Mouse (Mus musculus) heart, adult 8-10 months (tissue): ENCODE measurements around the gene Wdr86. TPM values are rescaled to one million over a fixed set of nuclear protein-coding genes. Genes with fewer than 3 reads are reported as not detected.
A peak's percentile ranks its signal among the peaks of the same experiment; 100 is the strongest.

ENCODE experiments used
- DNase-seq: peaks from one replicate; pipeline ENCODE4 v3.0.0; 2022; ENCODE audit warnings: low spot score
- total RNA-seq, 4 experiments: library from RNA; stranded (reverse); gene quantifications; 2 replicates each; pipeline ENCODE4 v1.2.4; 2022

The Wdr86 gene
- total RNA-seq, 4 experiments from 2014 or later, result 0.16 to 1.2 (median 0.60) TPM

DNA sequence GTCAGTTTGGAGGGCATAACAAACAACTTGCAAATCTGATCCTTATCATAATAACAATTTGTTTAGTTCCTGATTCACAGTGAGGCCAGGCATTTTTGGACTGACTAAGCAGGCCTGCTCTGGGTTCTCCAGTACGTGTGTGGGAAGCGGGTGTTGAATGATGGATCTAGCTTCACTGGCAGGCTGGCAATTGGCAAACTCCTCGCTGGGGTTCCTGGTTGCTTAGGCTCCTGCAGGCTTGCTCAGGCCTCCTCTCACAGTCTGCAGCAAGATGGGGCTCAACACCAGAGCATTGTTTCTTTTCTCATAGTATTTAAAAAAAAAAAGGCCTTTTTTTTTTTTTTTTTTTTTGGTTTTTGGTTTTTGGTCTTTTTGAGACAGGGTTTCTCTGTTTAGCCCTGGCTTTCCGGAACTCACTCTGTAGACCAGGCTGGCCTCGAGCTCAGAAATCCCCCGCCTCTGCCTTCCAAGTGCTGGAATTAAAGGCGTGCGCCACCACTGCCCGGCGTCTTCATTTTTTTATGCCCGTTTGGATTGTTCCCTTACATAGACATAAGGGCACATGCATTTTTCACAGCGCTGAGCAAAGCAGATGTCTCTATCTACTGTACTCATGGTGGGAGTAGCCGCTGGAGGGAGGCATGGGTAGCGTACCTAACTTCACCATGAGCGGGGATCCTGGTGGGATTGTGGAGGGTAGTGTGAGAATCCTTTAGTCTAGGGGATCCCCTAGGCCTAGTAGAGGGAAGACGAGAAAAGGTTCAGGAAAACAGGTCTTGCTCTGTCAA lies 45.8 kb downstream of the Wdr86 start:
- peak; percentile 13 for DNase-seq

DNA sequence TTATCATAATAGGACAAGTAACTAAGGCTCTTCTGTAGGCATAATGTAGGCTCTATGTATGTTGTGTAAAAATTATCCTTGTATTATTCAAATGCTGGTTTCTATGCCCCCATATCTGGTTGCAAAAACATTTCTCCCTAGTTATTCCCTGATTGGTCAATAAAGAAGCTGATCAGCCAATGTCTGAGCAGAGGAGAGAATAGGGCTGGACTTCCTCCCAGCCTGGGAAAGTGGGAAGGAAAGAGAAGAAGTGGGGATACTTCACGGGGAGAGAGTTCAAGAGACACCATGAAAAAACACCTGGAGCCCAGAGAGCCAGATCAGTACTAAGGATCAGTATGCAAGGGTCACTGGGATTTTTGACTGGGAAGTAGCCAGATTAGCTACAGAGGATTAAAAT lies 49.1 kb downstream of the Wdr86 start:
- no peak for DNase-seq

DNA sequence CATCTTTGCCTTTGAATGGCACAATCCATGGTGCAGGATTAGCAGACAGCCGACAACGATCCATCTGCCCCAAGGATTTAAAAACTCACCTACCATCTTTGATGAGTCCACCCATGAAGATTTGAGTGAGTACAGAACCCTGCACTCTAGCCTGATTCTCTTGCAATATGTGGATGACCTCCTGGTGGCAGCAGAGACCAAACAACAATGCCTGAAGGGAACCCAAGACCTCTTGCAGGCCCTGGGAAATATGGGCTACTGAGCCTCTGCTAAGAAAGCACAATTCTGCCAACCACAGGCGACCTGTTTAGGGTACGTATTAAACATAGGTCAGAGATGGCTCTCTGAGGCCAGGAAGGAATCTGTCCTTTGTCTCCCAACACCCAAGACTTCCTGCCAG lies 56.3 kb downstream of the Wdr86 start:
- DNase-seq, result peak; percentile 83

Other genes starting within 250 kb of the Wdr86 start
- not detected for gene Gbx1, start 203.5 kb downstream of the Wdr86 start, total RNA-seq
- gene Asb10, start 189.7 kb downstream of the Wdr86 start, total RNA-seq, result 100 to 1,000 TPM in 2 of 4 experiments, 10 to 100 TPM in 2; 97.3 to 112 (median 103) TPM
- gene 4931409K22Rik, start 173.9 kb downstream of the Wdr86 start, total RNA-seq, result not detected
- gene Abcf2, start 153.3 kb downstream of the Wdr86 start, total RNA-seq, result 10 to 100 TPM; 53.6 to 60.6 (median 56.2) TPM
- 1 to 10 TPM; 7.4 to 9.5 (median 7.7) TPM for gene Chpf2, start 144.0 kb downstream of the Wdr86 start, total RNA-seq
- gene Smarcd3, start 106.3 kb downstream of the Wdr86 start, total RNA-seq, result 10 to 100 TPM; 56.8 to 62.6 (median 60.6) TPM
- gene Nub1, start 45.2 kb downstream of the Wdr86 start, total RNA-seq, result 10 to 100 TPM; 33.1 to 45.6 (median 36.7) TPM
- gene Crygn, start 27.3 kb upstream of the Wdr86 start, total RNA-seq, result not detected
- 10 to 100 TPM; 76.2 to 78.6 (median 77.5) TPM for gene Rheb, start 111.9 kb upstream of the Wdr86 start, total RNA-seq